Mouse (Mus musculus) cerebral cortex, adult 2 months (tissue): ENCODE results near the gene S100a2.

Source experiments
- WGBS: fragments of 180-500 bp; shearing (Covaris S2); methylation state at CpG from one replicate; pipeline ENCODE4 v1.1.7; 2018; 5-methylcytosine and 5-hydroxymethylcytosine counted together

S100a2 gene

DNA sequence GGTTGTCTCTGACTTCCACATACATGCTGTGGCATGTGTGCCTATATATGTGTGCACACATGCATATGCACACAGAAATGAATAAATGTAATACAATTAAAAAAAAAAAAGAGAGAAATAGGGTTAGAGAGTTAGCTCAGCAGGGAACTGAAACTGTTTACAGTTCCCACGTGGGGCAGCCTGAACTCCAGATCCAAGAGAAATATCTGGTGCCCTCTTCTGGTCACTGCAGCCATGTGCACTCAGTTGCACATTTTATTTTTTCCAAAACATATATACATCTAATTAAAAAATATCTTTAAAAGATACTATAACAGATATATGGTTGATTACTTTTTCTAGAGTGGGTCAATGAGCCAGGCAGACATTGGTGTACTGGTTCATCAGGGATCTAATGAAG lies 27.5 kb downstream of the S100a2 start:
- WGBS = 19% methylated on average over 1 of the region's 1 CpGs

- WGBS = 68% methylated on average over 7 of the region's 7 CpGs
These were observed 31.5 kb downstream of the S100a2 start for GRCm38 (mm10) chr3:90621552-90621951.

- 33% methylated on average over 2 of the region's 2 CpGs for WGBS
These were observed 33.5 kb downstream of the S100a2 start for GRCm38 (mm10) chr3:90623435-90624071.

DNA sequence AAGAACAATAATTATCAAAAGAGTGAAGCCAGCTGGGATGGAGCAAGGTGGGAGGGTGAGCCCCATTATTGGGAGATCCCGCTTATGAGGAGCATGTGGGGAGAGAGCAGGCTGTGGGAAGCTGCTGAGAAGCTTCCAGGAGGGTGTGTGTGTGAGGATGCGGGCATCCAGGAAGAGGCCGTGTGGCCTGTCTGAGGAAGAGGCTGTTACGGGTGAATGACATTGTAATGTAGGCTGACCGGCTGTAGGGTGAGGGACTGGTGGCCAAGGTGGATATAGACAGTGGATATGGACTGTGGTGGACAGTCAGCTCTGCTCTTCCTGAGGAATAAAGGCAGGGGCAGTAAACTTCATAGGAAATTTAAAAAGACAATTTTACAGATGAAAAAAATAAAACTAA lies 35.4 kb downstream of the S100a2 start:
- 92% methylated on average over 5 of the region's 5 CpGs for WGBS

DNA sequence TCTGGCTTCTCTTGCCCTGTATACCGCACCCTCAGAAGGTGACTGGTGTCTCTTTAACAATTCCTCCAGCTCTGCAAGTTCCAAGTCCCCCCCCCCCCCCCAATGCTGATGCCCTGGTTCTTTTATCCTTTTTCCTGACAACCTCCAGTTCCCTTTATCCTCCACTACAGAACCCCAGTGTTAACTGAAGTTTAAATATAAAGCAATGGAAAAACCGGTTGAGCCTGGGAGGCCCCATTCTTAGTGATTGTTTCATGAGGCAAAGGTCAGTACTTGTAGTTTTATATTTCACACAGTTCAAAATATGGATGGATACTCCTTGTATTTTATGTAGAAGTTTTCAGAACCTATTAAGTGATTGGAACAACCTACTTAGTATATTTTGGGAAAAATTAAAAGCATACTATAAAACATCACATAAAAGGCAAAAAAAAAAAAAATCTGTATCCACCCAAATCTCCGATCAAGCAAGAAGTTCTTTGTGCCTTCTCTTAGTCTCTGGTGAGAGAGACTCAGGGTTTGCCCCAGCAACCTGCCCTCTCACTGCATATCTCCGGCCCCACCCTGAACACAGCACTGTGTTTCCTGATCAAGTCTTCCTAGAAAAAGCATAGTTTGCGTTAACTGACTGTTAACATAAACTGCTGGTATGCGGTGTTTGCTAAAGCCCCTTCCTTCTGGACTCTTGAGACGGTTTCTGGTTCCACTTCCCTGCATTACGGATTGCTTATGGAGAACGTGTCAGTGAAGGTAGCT lies 36.4 kb downstream of the S100a2 start:
- WGBS = 81% methylated on average over 9 of the region's 9 CpGs

DNA sequence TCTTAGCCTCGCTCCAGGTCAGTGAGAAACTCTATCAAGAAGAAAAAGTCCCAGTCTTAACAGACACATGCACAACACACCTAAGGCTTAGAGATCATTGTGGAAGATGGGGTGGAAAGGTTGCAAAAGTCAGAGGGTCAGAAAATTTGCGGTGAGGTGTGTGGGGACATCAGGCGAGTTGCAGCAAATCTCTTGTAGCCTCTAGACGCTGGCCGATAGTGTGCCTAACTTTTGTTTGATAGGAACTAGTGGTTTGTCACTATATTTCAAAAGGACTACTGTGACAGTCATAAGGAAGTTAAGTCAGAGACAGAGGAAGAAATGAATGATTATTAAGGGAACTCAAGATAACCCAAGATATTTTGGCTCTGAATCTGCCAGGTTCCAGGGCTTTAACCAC lies 37.3 kb downstream of the S100a2 start:
- 96% methylated on average over 5 of the region's 5 CpGs for WGBS

- 63% methylated on average over 4 of the region's 4 CpGs for WGBS
These were observed 37.8 kb downstream of the S100a2 start for GRCm38 (mm10) chr3:90627807-90628206.

DNA sequence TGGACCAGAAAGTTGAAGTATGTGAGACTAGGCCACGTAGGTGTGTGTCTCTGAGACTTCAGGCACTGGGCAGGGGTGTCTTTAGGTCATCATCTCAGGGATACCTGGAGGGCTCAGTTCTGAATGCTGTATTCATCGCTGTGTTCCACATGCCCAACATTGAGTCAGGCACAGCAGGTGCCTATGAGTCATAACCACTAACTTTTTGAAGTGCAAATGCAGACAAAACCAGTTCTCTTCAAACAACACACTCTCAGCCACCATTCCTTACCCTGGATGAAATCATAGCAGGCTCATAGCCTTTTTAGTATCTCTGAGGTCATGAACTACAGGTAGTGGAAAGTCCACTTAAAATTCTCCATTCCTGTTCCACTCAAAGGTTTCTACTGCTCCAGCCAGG lies 39.3 kb downstream of the S100a2 start:
- 79% methylated on average over 2 of the region's 2 CpGs for WGBS

DNA sequence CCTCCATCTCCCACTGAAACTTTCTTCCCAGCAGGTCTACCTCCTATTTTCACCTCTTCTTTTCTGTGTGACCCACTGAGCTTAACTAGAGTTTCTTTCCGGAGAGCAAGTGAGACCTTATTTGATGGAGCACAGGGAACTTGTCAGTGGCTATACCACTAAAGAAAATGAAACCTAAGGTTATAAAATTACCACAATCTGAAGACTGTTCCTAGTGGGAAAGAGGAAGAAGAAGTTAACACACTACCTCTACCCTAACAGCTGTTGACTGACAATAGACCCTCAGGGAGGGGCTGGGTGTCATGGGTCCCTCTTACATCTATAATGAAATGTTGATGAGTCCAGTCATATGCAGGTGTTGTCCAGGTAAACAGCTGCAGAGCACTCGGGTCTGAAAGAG lies 41.9 kb downstream of the S100a2 start:
- 87% methylated on average over 2 of the region's 2 CpGs for WGBS

DNA sequence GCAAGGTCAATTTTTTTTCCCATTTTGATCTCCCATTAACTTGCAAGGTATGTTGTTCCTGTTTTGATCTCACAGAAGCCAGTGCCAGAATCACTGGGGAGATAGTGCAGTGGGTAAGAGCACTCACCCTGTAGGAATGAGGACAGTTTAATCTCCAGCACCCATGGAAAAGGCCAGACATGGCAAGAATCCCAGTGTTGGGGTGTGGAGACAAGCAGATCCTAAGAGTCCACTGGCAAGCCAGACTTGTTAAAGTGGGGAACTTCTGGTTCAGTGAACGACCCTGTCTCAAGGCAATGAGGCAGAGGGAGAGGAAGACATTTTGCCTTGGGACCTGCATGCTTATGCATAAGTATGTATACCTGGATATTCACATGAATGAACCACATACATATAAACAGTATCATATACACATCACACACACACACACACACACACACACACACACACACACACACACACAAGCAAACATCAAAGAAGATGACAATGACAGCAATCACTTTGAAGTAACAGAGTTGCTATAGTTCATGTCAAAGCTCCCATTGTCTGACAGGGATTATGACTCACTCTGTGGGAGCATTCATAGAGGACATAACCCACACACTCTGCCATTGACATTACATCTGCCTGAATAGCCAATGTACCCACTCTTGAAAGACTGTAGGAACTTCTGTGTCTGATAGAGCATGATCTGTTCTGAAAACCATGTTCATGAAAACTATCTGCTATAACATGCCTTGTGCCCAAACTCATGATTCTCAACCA lies 48.6 kb downstream of the S100a2 start:
- WGBS = 50% methylated on average over 1 of the region's 1 CpGs

- WGBS = 59% methylated on average over 7 of the region's 7 CpGs
These were observed 49.6 kb downstream of the S100a2 start for GRCm38 (mm10) chr3:90639511-90640154.

- 87% methylated on average over 7 of the region's 7 CpGs for WGBS
These were observed 50.9 kb downstream of the S100a2 start for GRCm38 (mm10) chr3:90640981-90641380.
